Mouse (Mus musculus) lung, postnatal 0 days (tissue): ENCODE data around the gene Slc17a6.

Source experiments
- CTCF ChIP-seq: IDR thresholded peaks from 2 replicates; pipeline ENCODE4 v1.5.1; 2016; ENCODE audit warnings: antibody characterized with exemption, mild to moderate bottlenecking
- EP300 ChIP-seq: IDR thresholded peaks from 2 replicates; pipeline ENCODE4 v1.6.1; 2016; ENCODE audit warnings: antibody characterized with exemption, mild to moderate bottlenecking, control low read depth

- TF ChIP-seq CTCF = no peak
- TF ChIP-seq EP300 = no peak
Observed at GRCm38 (mm10) chr7:51631171-51631570, 9.4 kb downstream of the Slc17a6 start.
